Mouse (Mus musculus) lung, postnatal 0 days (tissue): ENCODE data around the gene Sh3bp1.

ENCODE experiments used
- CTCF ChIP-seq: IDR thresholded peaks from 2 replicates; pipeline ENCODE4 v1.5.1; 2016; ENCODE audit warnings: antibody characterized with exemption, mild to moderate bottlenecking
- EP300 ChIP-seq: IDR thresholded peaks from 2 replicates; pipeline ENCODE4 v1.6.1; 2016; ENCODE audit warnings: antibody characterized with exemption, mild to moderate bottlenecking, control low read depth

GRCm38 (mm10) chr15:78930801-78931426 lies 31.3 kb downstream of the Sh3bp1 start:
- no peak for TF ChIP-seq EP300
- TF ChIP-seq CTCF: no peak
